Mouse (Mus musculus) stomach, postnatal 0 days (tissue): ENCODE results near the gene Nr2e1. TPM values are rescaled to one million over a fixed set of nuclear protein-coding genes. Genes with fewer than 3 reads are reported as not detected.

Experiments used
- ATAC-seq: fragments of 200-750 bp; cut with Nextera tagmentation; 2 replicates; pipeline ENCODE4 v1.8.0; 2017; ENCODE audit not compliant: low FRiP score, low TSS enrichment
- DNase-seq: peaks from one replicate; pipeline ENCODE4 v3.0.0-alpha.2; 2016; ENCODE audit warnings: low spot score
- H3K27ac ChIP-seq: fragments of 300-500 bp; sonication (generic); replicated peaks from 2 replicates; pipeline ENCODE4 v1.5.1; 2014; ENCODE audit warnings: mild to moderate bottlenecking, control low read depth
- H3K27me3 ChIP-seq: fragments of 300-500 bp; sonication (generic); 2 replicates; pipeline ENCODE4 v1.6.1; 2014; ENCODE audit warnings: low read length; ENCODE audit not compliant: control insufficient read depth, insufficient read depth
- H3K36me3 ChIP-seq: fragments of 300-500 bp; sonication (generic); 2 replicates; pipeline ENCODE4 v1.6.1; 2014; ENCODE audit warnings: low read length, mixed read lengths; ENCODE audit not compliant: control insufficient read depth, insufficient read depth
- H3K4me1 ChIP-seq: fragments of 300-500 bp; sonication (generic); replicated peaks from 2 replicates; pipeline ENCODE4 v1.6.1; 2014; ENCODE audit warnings: antibody characterized with exemption; ENCODE audit not compliant: control insufficient read depth, insufficient read depth
- H3K4me2 ChIP-seq: fragments of 300-500 bp; sonication (generic); replicated peaks from 2 replicates; pipeline ENCODE4 v1.6.1; 2014; ENCODE audit warnings: low read depth, mild to moderate bottlenecking, control low read depth, moderate library complexity
- H3K4me3 ChIP-seq: fragments of 300-500 bp; sonication (generic); 2 replicates; pipeline ENCODE4 v1.5.1; 2014; ENCODE audit warnings: low read depth, low read length, control low read depth
- H3K9ac ChIP-seq: fragments of 300-500 bp; sonication (generic); 2 replicates; pipeline ENCODE4 v1.6.1; 2014; ENCODE audit warnings: mild to moderate bottlenecking, low read length, control low read depth, mixed read lengths
- H3K9me3 ChIP-seq: fragments of 300-500 bp; sonication (generic); 2 replicates; pipeline ENCODE4 v1.6.1; 2016; ENCODE audit warnings: low read length; ENCODE audit not compliant: control insufficient read depth
- CTCF ChIP-seq: IDR thresholded peaks from 2 replicates; pipeline ENCODE4 v1.5.1; 2016; ENCODE audit warnings: antibody characterized with exemption, low read depth, mild to moderate bottlenecking, moderate library complexity
- EP300 ChIP-seq: optimal IDR thresholded peaks from 2 replicates; pipeline ENCODE3; 2016; ENCODE audit warnings: antibody characterized with exemption
- WGBS: fragments of 180-500 bp; shearing (Covaris S2); extraction: QIAGEN DNeasy Blood & Tissue Kit; methylation state at CpG from one replicate; pipeline ENCODE4 v1.1.7; 2014; 5-methylcytosine and 5-hydroxymethylcytosine counted together
- polyA plus RNA-seq: library from polyadenylated mRNA; unstranded; fragments of >200 nt; fragmentation: Nextera tagmentation; extraction: Ambion mirVana; gene quantifications from 2 replicates; pipeline ENCODE4 v1.2.1, GENCODE M21; 2015

The Nr2e1 gene
- polyA plus RNA-seq, 1 experiment from 2014 or later, result not detected

DNA sequence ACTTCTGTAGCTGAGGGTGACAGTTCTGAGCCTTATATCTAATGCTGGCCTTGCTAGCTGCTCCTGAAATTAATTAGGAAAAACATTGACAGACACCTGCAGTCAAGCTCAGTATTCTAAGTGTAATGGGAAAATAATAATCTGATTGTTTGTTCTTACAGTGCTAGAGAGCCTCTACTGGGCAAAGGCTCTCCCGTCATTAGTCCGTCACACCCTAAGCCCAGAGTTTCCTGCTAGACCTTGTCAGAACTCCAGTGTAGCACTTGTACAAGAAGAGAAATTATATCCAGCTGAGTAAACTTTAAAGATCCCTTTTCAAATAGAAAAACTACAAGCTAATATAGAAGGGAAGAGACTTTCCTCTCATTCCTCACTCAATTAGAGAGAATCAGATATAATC, 60.5 kb downstream of the Nr2e1 start:
- no peaks in the 10 kb centered on the region for H3K27me3 ChIP-seq
- ATAC-seq (peak; percentile 88), DNase-seq (peak; percentile 48)
- H3K36me3 ChIP-seq, result 0 out of 2 replicates have a peak, but pooled peaks cover 2% of the 10 kb centered on the region
- 13% methylated on average over 2 of the region's 2 CpGs for WGBS
- TF ChIP-seq CTCF (peak; percentile 37), EP300 (no peak)
- no peaks in the 10 kb centered on the region for H3K9me3 ChIP-seq
- H3K4me2 ChIP-seq, result no peak overlapping the region
- H3K27ac ChIP-seq, result peak overlapping the region; percentile 25; the same call in 1 of the 2 replicates
- H3K4me3 ChIP-seq, result no peak overlapping the region
- H3K9ac ChIP-seq, result no peak overlapping the region
- no peaks in the 10 kb centered on the region for H3K4me1 ChIP-seq

DNA sequence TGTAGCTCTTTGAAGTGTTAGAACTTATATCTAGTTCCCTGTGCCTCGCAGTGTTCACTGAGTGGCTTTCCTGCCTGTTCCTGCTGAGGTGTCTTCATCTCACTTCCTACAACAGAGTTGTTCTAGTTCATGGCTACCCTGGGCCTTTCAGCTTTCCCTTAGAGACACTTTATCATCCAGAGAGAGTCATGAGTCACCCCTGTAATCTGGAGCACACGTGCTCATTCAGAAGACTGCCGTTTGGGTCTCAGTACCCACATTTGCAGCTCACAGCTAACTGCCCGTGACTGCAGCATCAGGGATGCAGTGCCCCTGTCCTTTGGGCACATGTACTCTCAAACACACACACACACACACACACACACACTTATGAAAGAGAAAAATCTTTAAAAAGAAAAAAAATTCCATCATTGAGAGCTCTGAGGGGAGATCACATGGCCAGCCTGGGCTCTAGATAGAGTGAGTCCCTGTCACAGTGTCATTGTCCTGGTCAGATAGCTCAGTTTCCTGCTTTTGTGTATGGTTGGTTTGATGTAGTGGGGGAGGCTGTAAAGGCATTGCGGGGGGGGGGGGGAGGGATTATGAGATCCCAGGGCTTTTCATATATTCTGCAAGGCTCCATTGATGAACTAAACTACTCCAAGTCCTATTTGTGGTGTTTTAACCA, 62.0 kb downstream of the Nr2e1 start:
- Histone ChIP-seq H3K27ac (no peak overlapping the region), H3K27me3 (no peaks in the 10 kb centered on the region), H3K4me1 (no peaks in the 10 kb centered on the region), H3K4me2 (no peak overlapping the region), H3K9me3 (no peaks in the 10 kb centered on the region), H3K9ac (no peak overlapping the region), H3K4me3 (no peak overlapping the region), H3K36me3 (no peaks in the 10 kb centered on the region)
- TF ChIP-seq CTCF, result no peak
- no peak for TF ChIP-seq EP300
- ATAC-seq (peak; percentile 62), DNase-seq (no peak)
- 43% methylated on average over 5 of the region's 5 CpGs for WGBS

DNA sequence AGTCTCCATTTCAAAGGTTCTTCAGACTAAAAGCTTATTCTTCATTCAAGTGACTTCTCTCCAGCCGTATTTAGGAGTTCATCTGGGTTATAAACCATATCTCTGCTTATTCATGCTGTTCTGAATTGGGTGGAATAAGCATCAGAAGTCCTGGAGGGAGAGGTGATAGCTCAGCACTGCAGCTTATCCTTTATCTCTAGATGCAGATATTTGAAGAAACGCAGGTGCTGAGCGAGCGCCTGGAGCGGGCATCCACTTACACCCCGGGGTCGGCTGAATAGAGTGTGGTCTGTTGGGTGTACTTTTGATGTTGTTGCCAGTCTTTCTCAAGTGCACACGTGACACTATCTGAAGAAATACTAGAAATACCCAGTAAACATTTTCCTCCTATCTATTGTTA, 65.1 kb downstream of the Nr2e1 start:
- 89% methylated on average over 8 of the region's 8 CpGs for WGBS
- Histone ChIP-seq H3K9me3 (no peaks in the 10 kb centered on the region), H3K27ac (no peak overlapping the region), H3K9ac (no peak overlapping the region), H3K4me3 (no peak overlapping the region), H3K4me1 (no peaks in the 10 kb centered on the region), H3K27me3 (no peaks in the 10 kb centered on the region), H3K36me3 (no peaks in the 10 kb centered on the region), H3K4me2 (no peak overlapping the region)
- TF ChIP-seq CTCF (no peak), EP300 (no peak)
- DNase-seq, result no peak
- ATAC-seq, result no peak

DNA sequence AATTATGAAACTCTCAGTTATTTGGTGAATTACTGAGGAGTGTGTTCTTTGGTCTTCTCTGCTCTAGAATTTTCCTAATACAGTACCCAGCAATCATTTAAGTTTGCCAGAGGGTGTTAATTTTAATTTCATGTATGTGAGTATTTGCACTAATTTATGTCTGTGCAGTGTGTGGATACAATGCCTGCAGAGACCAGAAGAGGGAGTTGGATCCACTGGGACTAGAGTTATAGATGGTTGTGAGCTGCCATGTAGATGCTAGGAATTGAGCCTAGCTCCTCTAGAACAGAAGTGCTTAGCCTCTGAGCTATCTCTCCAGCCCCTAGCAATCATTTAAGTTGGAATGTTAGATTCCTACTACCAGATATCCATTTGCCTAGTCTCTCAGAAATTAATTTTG, 69.3 kb downstream of the Nr2e1 start:
- ATAC-seq, result no peak
- no peak overlapping the region for H3K27ac ChIP-seq
- H3K4me2 ChIP-seq, result no peak overlapping the region
- no peaks in the 10 kb centered on the region for H3K9me3 ChIP-seq
- no peak overlapping the region for H3K9ac ChIP-seq
- H3K4me3 ChIP-seq, result no peak overlapping the region
- no peaks in the 10 kb centered on the region for H3K4me1 ChIP-seq
- H3K27me3 ChIP-seq, result no peaks in the 10 kb centered on the region
- no peaks in the 10 kb centered on the region for H3K36me3 ChIP-seq
- no peak for DNase-seq
- TF ChIP-seq EP300, result no peak
- TF ChIP-seq CTCF, result peak; percentile 44

Other genes with a start within 250 kb of the Nr2e1 start
- gene Afg1l, start 105.1 kb downstream of the Nr2e1 start, polyA plus RNA-seq, result 6.3 and 6.4 TPM in 2 replicates
- 257 and 275 TPM in 2 replicates for gene Snx3, start 81.6 kb downstream of the Nr2e1 start, polyA plus RNA-seq
- gene Ostm1, start 190 bp upstream of the Nr2e1 start, polyA plus RNA-seq, result 13.0 and 13.5 TPM in 2 replicates
- gene Sec63, start 177.9 kb upstream of the Nr2e1 start, polyA plus RNA-seq, result 15.5 and 15.8 TPM in 2 replicates